Mouse (Mus musculus) liver, embryonic 13.5 days (tissue): ENCODE measurements at regions not wholly inside any gene's neighbourhood (a gene's known extent, or its start where the extent isn't known, plus 50 kb on each side); places are given as distances from the start of the nearest gene placed in this dataset.

ENCODE experiments used
- ATAC-seq: fragments of 200-750 bp; cut with Nextera tagmentation; 2 replicates; pipeline ENCODE4 v1.8.0; 2017; ENCODE audit warnings: low read depth, mild to moderate bottlenecking, moderate number of reproducible peaks, moderate library complexity
- DNase-seq: peaks from one replicate; pipeline ENCODE4 v3.0.0; 2022
- H3K27ac ChIP-seq: fragments of 300-500 bp; sonication (generic); 2 replicates; pipeline ENCODE4 v1.5.1; 2015; ENCODE audit warnings: moderate library complexity, mild to moderate bottlenecking, inconsistent platforms
- H3K27me3 ChIP-seq: fragments of 300-500 bp; sonication (generic); 2 replicates; pipeline ENCODE4 v1.6.1; 2015; ENCODE audit warnings: mild to moderate bottlenecking, inconsistent platforms
- H3K36me3 ChIP-seq: fragments of 300-500 bp; sonication (generic); 2 replicates; pipeline ENCODE4 v1.6.1; 2015; ENCODE audit warnings: mild to moderate bottlenecking, inconsistent platforms
- H3K4me1 ChIP-seq: fragments of 300-500 bp; sonication (generic); replicated peaks from 2 replicates; pipeline ENCODE4 v1.6.1; 2015; ENCODE audit warnings: inconsistent platforms
- H3K4me2 ChIP-seq: fragments of 300-500 bp; sonication (generic); 2 replicates; pipeline ENCODE4 v1.6.1; 2015; ENCODE audit warnings: inconsistent platforms, mild to moderate bottlenecking, moderate library complexity
- H3K4me3 ChIP-seq: fragments of 300-500 bp; sonication (generic); replicated peaks from 2 replicates; pipeline ENCODE4 v1.5.1; 2015; ENCODE audit warnings: mild to moderate bottlenecking, inconsistent platforms
- H3K9ac ChIP-seq: fragments of 300-500 bp; sonication (generic); 2 replicates; pipeline ENCODE4 v1.6.1; 2015; ENCODE audit warnings: mild to moderate bottlenecking, inconsistent platforms
- H3K9me3 ChIP-seq: fragments of 300-500 bp; sonication (generic); replicated peaks from 2 replicates; pipeline ENCODE4 v1.6.1; 2016; ENCODE audit warnings: inconsistent platforms
- WGBS: fragments of 180-500 bp; shearing (Covaris S2); methylation state at CpG from one replicate; pipeline ENCODE4 v1.1.7; 2015; ENCODE audit not compliant: insufficient replicate concordance; 5-methylcytosine and 5-hydroxymethylcytosine counted together

DNA sequence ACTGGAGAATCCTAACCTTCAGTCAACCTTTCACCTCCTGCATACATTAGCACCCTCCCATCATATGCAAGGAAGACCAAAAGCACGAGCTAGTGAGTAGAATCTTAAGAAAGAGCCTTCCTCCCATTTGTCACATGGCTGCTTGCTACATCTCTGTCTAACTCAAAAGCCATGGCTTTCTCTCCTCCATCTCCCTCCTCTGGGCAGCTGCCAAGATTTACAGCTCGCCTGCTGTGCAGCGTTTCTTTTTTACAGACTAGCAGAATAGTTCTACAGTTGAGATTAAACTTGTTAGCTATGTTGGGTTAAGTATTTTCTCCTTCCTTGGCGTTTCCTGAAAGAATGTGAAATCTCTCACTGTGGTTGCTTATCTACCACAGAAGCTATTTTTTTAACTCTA, 168.3 kb upstream of the Mctp2 start:
- Histone ChIP-seq H3K4me2 (no peak overlapping the region), H3K4me1 (no peaks in the 10 kb centered on the region), H3K36me3 (no peaks in the 10 kb centered on the region), H3K27ac (no peak overlapping the region), H3K9ac (no peak overlapping the region), H3K4me3 (no peak overlapping the region), H3K27me3 (no peaks in the 10 kb centered on the region), H3K9me3 (0 out of 2 replicates have a peak, but pooled peaks cover 3% of the 10 kb centered on the region)
- DNase-seq: no peak
- WGBS: 41% methylated on average over 4 of the region's 4 CpGs
- ATAC-seq: no peak

- Histone ChIP-seq H3K4me2 (no peak overlapping the region), H3K4me1 (no peaks in the 10 kb centered on the region), H3K27ac (no peak overlapping the region), H3K9ac (no peak overlapping the region), H3K4me3 (no peak overlapping the region), H3K9me3 (0 out of 2 replicates have a peak, but pooled peaks cover under 1% of the 10 kb centered on the region), H3K36me3 (no peaks in the 10 kb centered on the region), H3K27me3 (no peaks in the 10 kb centered on the region)
- DNase-seq (no peak), ATAC-seq (no peak)
- 32% methylated on average over 1 of the region's 1 CpGs for WGBS
These were observed 172.5 kb upstream of the Mctp2 start for GRCm38 (mm10) chr7:72478936-72479335.

DNA sequence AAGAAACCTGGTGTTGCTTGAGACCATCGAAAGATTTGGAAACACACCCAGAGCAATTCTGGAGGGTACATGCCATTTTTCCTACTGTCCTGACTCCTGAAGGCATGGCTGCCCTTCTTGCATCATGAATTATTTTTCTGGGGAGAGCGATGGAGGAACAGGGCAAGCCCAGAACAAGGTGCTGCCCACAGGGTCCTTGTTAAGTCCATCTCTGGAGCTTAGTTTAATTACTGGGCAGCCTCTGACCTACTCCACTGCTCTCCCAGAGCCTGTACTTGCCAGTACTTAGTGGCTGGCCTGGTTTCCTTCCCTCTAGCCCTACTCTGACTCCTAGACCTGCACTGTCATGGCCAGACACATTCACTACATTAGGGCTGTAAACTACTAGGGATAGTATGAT, 174.9 kb upstream of the Mctp2 start:
- Histone ChIP-seq H3K27me3 (no peaks in the 10 kb centered on the region), H3K9me3 (no peaks in the 10 kb centered on the region), H3K4me3 (no peak overlapping the region), H3K4me2 (no peak overlapping the region), H3K9ac (no peak overlapping the region), H3K27ac (no peak overlapping the region), H3K4me1 (no peaks in the 10 kb centered on the region), H3K36me3 (no peaks in the 10 kb centered on the region)
- no peak for ATAC-seq
- no peak for DNase-seq
- 57% methylated on average over 2 of the region's 2 CpGs for WGBS

- no peak overlapping the region for H3K27ac ChIP-seq
- H3K36me3 ChIP-seq: no peaks in the 10 kb centered on the region
- H3K9me3 ChIP-seq: no peaks in the 10 kb centered on the region
- no peaks in the 10 kb centered on the region for H3K4me1 ChIP-seq
- no peak overlapping the region for H3K9ac ChIP-seq
- DNase-seq (no peak), ATAC-seq (no peak)
- H3K4me3 ChIP-seq: no peak overlapping the region
- H3K27me3 ChIP-seq: no peaks in the 10 kb centered on the region
- H3K4me2 ChIP-seq: no peak overlapping the region
These were observed 183.8 kb upstream of the Mctp2 start for GRCm38 (mm10) chr7:72490161-72490560.

- no peaks in the 10 kb centered on the region for H3K9me3 ChIP-seq
- H3K9ac ChIP-seq: no peak overlapping the region
- H3K27me3 ChIP-seq: no peaks in the 10 kb centered on the region
- no peak for DNase-seq
- no peak overlapping the region for H3K27ac ChIP-seq
- no peak for ATAC-seq
- H3K4me3 ChIP-seq: no peak overlapping the region
- H3K4me2 ChIP-seq: no peak overlapping the region
- no peaks in the 10 kb centered on the region for H3K36me3 ChIP-seq
- H3K4me1 ChIP-seq: no peaks in the 10 kb centered on the region
These were observed 186.9 kb upstream of the Mctp2 start for GRCm38 (mm10) chr7:72493292-72493691.

DNA sequence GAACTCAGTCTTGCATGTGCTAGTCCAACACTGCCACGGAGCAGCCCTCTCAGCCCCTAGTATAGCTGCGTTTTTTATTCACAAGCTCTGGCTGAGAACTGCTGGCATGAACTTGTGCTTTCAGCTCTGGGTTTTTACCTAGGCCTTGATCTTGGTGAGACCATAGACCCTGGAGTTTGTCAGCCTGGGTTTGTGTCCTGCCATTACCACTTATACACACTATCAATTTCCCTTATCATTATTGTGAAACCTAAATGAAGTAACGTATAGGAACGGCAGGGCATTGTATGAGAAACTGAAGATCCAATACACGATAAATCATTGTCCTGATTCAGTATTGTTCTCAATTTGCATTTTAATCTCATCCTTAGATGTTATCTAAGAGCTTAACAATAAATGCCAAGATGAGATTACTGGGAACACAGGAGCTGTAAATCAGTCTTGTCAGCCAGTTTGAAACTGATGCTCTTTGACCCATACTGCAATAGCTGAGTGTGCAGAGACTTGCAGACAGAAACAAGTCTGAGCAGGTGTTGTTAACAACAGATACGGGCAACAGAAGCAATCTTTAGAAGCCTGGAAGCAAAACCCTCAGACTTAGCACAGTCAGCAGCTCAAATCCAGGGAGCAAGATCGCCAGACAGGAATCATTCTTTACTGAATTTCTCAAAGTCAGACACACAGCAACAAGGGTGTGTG, 190.7 kb upstream of the Mctp2 start:
- Histone ChIP-seq H3K27me3 (no peaks in the 10 kb centered on the region), H3K9me3 (no peaks in the 10 kb centered on the region), H3K4me2 (no peak overlapping the region), H3K4me3 (no peak overlapping the region), H3K4me1 (no peaks in the 10 kb centered on the region), H3K27ac (no peak overlapping the region), H3K36me3 (no peaks in the 10 kb centered on the region), H3K9ac (no peak overlapping the region)
- ATAC-seq: no peak
- 58% methylated on average over 7 of the region's 7 CpGs for WGBS
- DNase-seq: no peak

- H3K36me3 ChIP-seq: no peaks in the 10 kb centered on the region
- H3K4me2 ChIP-seq: no peak overlapping the region
- no peaks in the 10 kb centered on the region for H3K4me1 ChIP-seq
- 38% methylated on average over 4 of the region's 4 CpGs for whole genome bisulfite sequencing
- DNase-seq: no peak
- no peak overlapping the region for H3K9ac ChIP-seq
- no peaks in the 10 kb centered on the region for H3K9me3 ChIP-seq
- H3K27me3 ChIP-seq: no peaks in the 10 kb centered on the region
- ATAC-seq: no peak
- H3K4me3 ChIP-seq: no peak overlapping the region
- H3K27ac ChIP-seq: no peak overlapping the region
These were observed 192.3 kb upstream of the Mctp2 start for GRCm38 (mm10) chr7:72498562-72499230.

DNA sequence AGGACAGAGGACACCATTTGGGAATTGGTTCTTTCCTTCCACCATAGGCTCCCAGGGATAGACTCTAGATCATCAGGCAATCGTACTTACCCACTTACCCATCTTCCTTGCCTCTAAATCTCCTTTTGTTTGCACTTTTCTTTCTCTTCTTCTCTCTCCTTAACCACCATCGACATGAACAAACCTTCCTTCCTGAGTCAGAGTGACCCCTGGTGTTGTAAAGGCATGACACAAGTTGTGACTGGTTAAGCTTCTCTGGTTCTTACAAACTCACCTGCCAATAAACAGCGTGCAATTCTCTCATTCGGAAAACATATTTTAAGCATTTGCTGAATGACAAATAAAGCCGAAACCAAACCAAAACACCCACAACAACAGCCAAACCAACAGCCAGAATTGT, 193.4 kb upstream of the Mctp2 start:
- no peaks in the 10 kb centered on the region for H3K27me3 ChIP-seq
- no peak overlapping the region for H3K4me3 ChIP-seq
- no peak overlapping the region for H3K9ac ChIP-seq
- DNase-seq (no peak), ATAC-seq (no peak)
- no peaks in the 10 kb centered on the region for H3K9me3 ChIP-seq
- H3K4me2 ChIP-seq: no peak overlapping the region
- H3K4me1 ChIP-seq: no peaks in the 10 kb centered on the region
- no peak overlapping the region for H3K27ac ChIP-seq
- H3K36me3 ChIP-seq: no peaks in the 10 kb centered on the region
- WGBS: 71% methylated on average over 5 of the region's 5 CpGs

- Histone ChIP-seq H3K9ac (no peak overlapping the region), H3K27me3 (no peaks in the 10 kb centered on the region), H3K4me3 (no peak overlapping the region), H3K9me3 (no peaks in the 10 kb centered on the region), H3K4me1 (no peaks in the 10 kb centered on the region), H3K4me2 (no peak overlapping the region), H3K36me3 (no peaks in the 10 kb centered on the region), H3K27ac (no peak overlapping the region)
- ATAC-seq: no peak
- no peak for DNase-seq
- WGBS: 76% methylated on average over 3 of the region's 3 CpGs
These were observed 193.8 kb upstream of the Mctp2 start for GRCm38 (mm10) chr7:72500190-72500589.

DNA sequence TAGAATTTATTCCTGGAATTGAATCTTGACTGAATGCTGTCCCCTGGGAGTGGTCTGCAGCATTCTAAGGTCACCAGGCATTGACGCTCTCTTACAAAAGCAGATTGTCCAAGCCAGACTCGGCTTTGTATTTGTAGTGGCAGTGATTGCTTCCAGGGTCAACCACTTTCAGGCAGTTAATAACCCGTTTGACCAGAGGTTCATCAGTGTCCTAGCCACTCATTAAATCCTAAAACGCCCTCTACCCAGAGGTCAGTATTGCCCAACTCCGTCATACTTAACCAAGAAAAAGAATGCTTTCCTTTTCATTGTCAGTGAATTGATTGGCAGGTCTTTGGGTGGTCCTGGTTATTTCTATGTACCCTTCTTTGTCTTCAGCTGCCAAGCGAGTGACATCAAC, 194.6 kb upstream of the Mctp2 start:
- H3K9me3 ChIP-seq: no peaks in the 10 kb centered on the region
- no peak for ATAC-seq

GRCm38 (mm10) chr7:72501431-72501830, 195.0 kb upstream of the Mctp2 start:
- Histone ChIP-seq H3K36me3 (no peaks in the 10 kb centered on the region), H3K4me2 (no peak overlapping the region), H3K27me3 (no peaks in the 10 kb centered on the region), H3K9me3 (no peaks in the 10 kb centered on the region), H3K4me3 (no peak overlapping the region), H3K9ac (no peak overlapping the region), H3K4me1 (no peaks in the 10 kb centered on the region), H3K27ac (no peak overlapping the region)
- ATAC-seq (no peak), DNase-seq (no peak)
- 67% methylated on average over 3 of the region's 3 CpGs for whole genome bisulfite sequencing

More for the DNA sequence above, 194.6 kb upstream of the Mctp2 start:
- no peak overlapping the region for H3K4me3 ChIP-seq
- no peak overlapping the region for H3K27ac ChIP-seq
- no peaks in the 10 kb centered on the region for H3K4me1 ChIP-seq
- 58% methylated on average over 6 of the region's 6 CpGs for WGBS
- no peak overlapping the region for H3K9ac ChIP-seq
- no peaks in the 10 kb centered on the region for H3K27me3 ChIP-seq
- DNase-seq: no peak
- H3K36me3 ChIP-seq: no peaks in the 10 kb centered on the region
- no peak overlapping the region for H3K4me2 ChIP-seq

DNA sequence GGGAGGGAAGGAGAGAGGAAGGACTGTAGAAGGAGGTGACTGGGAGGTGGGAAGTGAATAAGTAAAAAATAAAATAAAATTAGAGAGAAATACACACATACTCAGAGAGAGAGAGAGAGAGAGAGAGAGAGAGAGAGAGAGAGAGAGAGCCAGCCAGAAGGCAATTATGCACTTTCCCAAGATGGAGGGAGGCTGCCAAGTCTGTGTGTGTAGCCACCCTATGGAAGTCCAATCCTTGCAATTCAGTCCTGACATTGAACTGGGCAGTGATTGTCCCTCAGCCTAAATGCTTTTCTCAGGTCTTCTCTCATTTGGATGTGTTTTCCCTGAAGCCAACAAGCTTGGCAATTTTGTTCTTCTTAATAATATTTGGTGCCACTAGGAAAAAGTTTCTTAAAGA, 197.3 kb upstream of the Mctp2 start:
- DNase-seq (no peak), ATAC-seq (no peak)
- H3K9ac ChIP-seq: no peak overlapping the region
- H3K27me3 ChIP-seq: no peaks in the 10 kb centered on the region
- H3K4me2 ChIP-seq: no peak overlapping the region
- H3K4me3 ChIP-seq: no peak overlapping the region
- no peaks in the 10 kb centered on the region for H3K4me1 ChIP-seq
- no peaks in the 10 kb centered on the region for H3K36me3 ChIP-seq
- H3K9me3 ChIP-seq: no peaks in the 10 kb centered on the region
- no peak overlapping the region for H3K27ac ChIP-seq
